Mouse (Mus musculus): ENCODE results near the gene Bhlhe41. TPM values are rescaled to one million over a fixed set of nuclear protein-coding genes. Genes with fewer than 3 reads are reported as not detected.

The Bhlhe41 gene
- polyA plus RNA-seq, 1 experiment = not detected

GRCm38 (mm10) chr6:145829062-145829835 is 36.1 kb downstream of the Bhlhe41 start:
- no peak for TF ChIP-seq GATA1 (IDR thresholded peaks at IDR 0.05; ENCODE audit: low read length)

- TF ChIP-seq GATA1 (IDR thresholded peaks at IDR 0.05; ENCODE audit: low read length) = no peak
These were observed 39.1 kb downstream of the Bhlhe41 start for GRCm38 (mm10) chr6:145826305-145826704.

- no peak for TF ChIP-seq GATA1 (IDR thresholded peaks at IDR 0.05; ENCODE audit: low read length)
These were observed 41.6 kb downstream of the Bhlhe41 start for GRCm38 (mm10) chr6:145823588-145824234.

- no peak for TF ChIP-seq GATA1 (IDR thresholded peaks at IDR 0.05; ENCODE audit: low read length)
These were observed 42.3 kb downstream of the Bhlhe41 start for GRCm38 (mm10) chr6:145823103-145823502.

- TF ChIP-seq GATA1 (IDR thresholded peaks at IDR 0.05; ENCODE audit: low read length) = no peak
These were observed 43.1 kb downstream of the Bhlhe41 start for GRCm38 (mm10) chr6:145822218-145822617.

- no peak for TF ChIP-seq GATA1 (IDR thresholded peaks at IDR 0.05; ENCODE audit: low read length)
These were observed 46.2 kb downstream of the Bhlhe41 start for GRCm38 (mm10) chr6:145819151-145819550.

- TF ChIP-seq GATA1 (IDR thresholded peaks at IDR 0.05; ENCODE audit: low read length) = no peak
These were observed 50.2 kb downstream of the Bhlhe41 start for GRCm38 (mm10) chr6:145815200-145815599.

GRCm38 (mm10) chr6:145811174-145811573 is 54.2 kb downstream of the Bhlhe41 start:
- TF ChIP-seq GATA1 (IDR thresholded peaks at IDR 0.05; ENCODE audit: low read length) = no peak

- no peak for TF ChIP-seq GATA1 (IDR thresholded peaks at IDR 0.05; ENCODE audit: low read length)
These were observed 55.3 kb downstream of the Bhlhe41 start for GRCm38 (mm10) chr6:145810015-145810414.

GRCm38 (mm10) chr6:145809566-145809965 is 55.8 kb downstream of the Bhlhe41 start:
- no peak for TF ChIP-seq GATA1 (IDR thresholded peaks at IDR 0.05; ENCODE audit: low read length)

Other genes starting within 250 kb of the Bhlhe41 start
- not detected in 2 replicates for gene Tuba3b, start 249.8 kb downstream of the Bhlhe41 start, polyA plus RNA-seq (2012)
- gene Rassf8, start 118.8 kb downstream of the Bhlhe41 start, polyA plus RNA-seq (2012) = not detected in 2 replicates
- not detected in 2 replicates for gene Sspn, start 66.1 kb upstream of the Bhlhe41 start, polyA plus RNA-seq (2012)